ENCODE assay signal across 9 mouse cellular contexts in genomic region chr6:40048969-40049908, GRCm38 (mm10).
DNase-seq lines count a peak whose midpoint lies in the region; ATAC-seq and TF ChIP-seq lines count a peak whose summit lies in the region.
"Had no signal": no experiment of that assay in that cellular context is flagged by ENCODE, and none has a peak within 500 bp of the region (broad histone marks: within the 10 kb centered on the region; RNA-seq: fewer than 3 reads in every experiment).

No protein-coding gene starts in this region.

- H3K36me3 ChIP-seq in ES-E14 (ENCODE audit: control insufficient read depth, insufficient read depth, low read length, poor library complexity, severe bottlenecking), result no peaks in the 10 kb centered on the region
- H3K36me3 ChIP-seq in neural tube, embryonic 15.5 days, result no peaks in the 10 kb centered on the region
- H3K36me3 ChIP-seq: embryonic facial prominence, embryonic 15.5 days had no signal

- peak; percentile 20 to 75 for DNase-seq in adrenal gland, adult (ENCODE audit: inconsistent age in 2 of 2, low spot score in 1 of 2)
- DNase-seq in adrenal gland, postnatal 4 days (ENCODE audit: low spot score in 2 of 2), result no peak
- DNase-seq in ES-E14 (ENCODE audit: low read depth, low spot score), result peak; percentile 9
- DNase-seq in embryo, embryonic 10.5 days (ENCODE audit: low spot score), result peak; percentile 56
- peak; percentile 72 for DNase-seq in layer of hippocampus, adult 9-10 months (ENCODE audit: low spot score)
- no peak for DNase-seq in B cell, adult 2 months

- no peak overlapping the region for H3K4me3 ChIP-seq in ES-E14 (ENCODE audit: insufficient read depth in 1 of 2, low read depth in 1 of 2, low read length in 2 of 2, poor library complexity in 1 of 2, severe bottlenecking in 1 of 2)
- 0 out of 2 replicates have a peak overlapping the region, but pooled peaks have one; percentile 14 for H3K4me3 ChIP-seq in neural tube, embryonic 15.5 days (replicated peaks)
- H3K4me3 ChIP-seq: embryonic facial prominence, embryonic 15.5 days had no signal

- H3K27me3 ChIP-seq in neural tube, embryonic 15.5 days (replicated peaks), result no peaks in the 10 kb centered on the region
- H3K27me3 ChIP-seq: embryonic facial prominence, embryonic 15.5 days had no signal

- WGBS in neural tube, embryonic 15.5 days, result 31% methylated on average over 11 of the region's 11 CpGs

- no peaks in the 10 kb centered on the region for H3K4me1 ChIP-seq in ES-E14 (ENCODE audit: control insufficient read depth in 2 of 2, insufficient read depth in 2 of 2, low read length in 2 of 2, poor library complexity in 1 of 2)
- H3K4me1 ChIP-seq in neural tube, embryonic 15.5 days, result peaks cover 14% of the 10 kb centered on the region
- H3K4me1 ChIP-seq: embryonic facial prominence, embryonic 15.5 days had no signal

- in situ Hi-C loops in ES-E14 (cut with MboI; ENCODE audit: low sequenced_read_pairs in 2 of 2, unreplicated experiment in 2 of 2), result no loop called here

- no peak overlapping the region for H3K27ac ChIP-seq in ES-E14 (ENCODE audit: insufficient read depth, low read depth, low read length, poor library complexity, severe bottlenecking)
- H3K27ac ChIP-seq in neural tube, embryonic 15.5 days (replicated peaks), result peak overlapping the region; percentile 82
- H3K27ac ChIP-seq: embryonic facial prominence, embryonic 15.5 days had no signal

- no peak overlapping the region for H3K9ac ChIP-seq in ES-E14 (ENCODE audit: insufficient read depth, low read depth, low read length, poor library complexity, severe bottlenecking)
- H3K9ac ChIP-seq in neural tube, embryonic 15.5 days (replicated peaks), result peak overlapping the region; percentile 34; the same call in 1 of the 2 replicates
- H3K9ac ChIP-seq: embryonic facial prominence, embryonic 15.5 days had no signal

- peak; percentile 79 for ATAC-seq in neural tube, embryonic 15.5 days (ENCODE audit: low FRiP score)
- ATAC-seq in erythroid progenitor cell, adult 5-6 weeks (replicated peaks; ENCODE audit: low FRiP score, poor library complexity, severe bottlenecking), result no peak

- H3K4me2 ChIP-seq in neural tube, embryonic 15.5 days, result peak overlapping the region; percentile 42
- H3K4me2 ChIP-seq: embryonic facial prominence, embryonic 15.5 days had no signal

- H3K9me3 ChIP-seq in ES-E14 (ENCODE audit: control insufficient read depth, insufficient read depth, low read depth, low read length), result no peaks in the 10 kb centered on the region
- no peaks in the 10 kb centered on the region for H3K9me3 ChIP-seq in neural tube, embryonic 15.5 days (replicated peaks)
- H3K9me3 ChIP-seq: embryonic facial prominence, embryonic 15.5 days had no signal

TF ChIP-seq in ES-E14, 5 proteins besides CTCF, POLR2A, EP300 and RAD21:
- no peak for TF ChIP-seq ZC3H11A (IDR thresholded peaks at IDR 0.05; ENCODE audit: borderline replicate concordance, low read depth, low read length)
- no peak for TF ChIP-seq MAFK (IDR thresholded peaks at IDR 0.05; ENCODE audit: insufficient read depth, low read depth, low read length)
- TF ChIP-seq CHD2 (IDR thresholded peaks at IDR 0.05; ENCODE audit: low read depth, low read length), result no peak

Comparison
In these comparisons a context has a peak if more than half of its experiments do, and no peak if none do; other contexts are left out.
1. DNase-seq: peak in adrenal gland, adult (2 of 2), ES-E14 (single experiment), embryo, embryonic 10.5 days (single experiment) and layer of hippocampus, adult 9-10 months (single experiment); none in adrenal gland, postnatal 4 days (0 of 2) and B cell, adult 2 months (0 of 2).